Mouse (Mus musculus): ENCODE measurements around the gene Armc10.
"Not testable (repeated sequence)": the region's sequence is repeated elsewhere in the genome, so short reads cannot be mapped to it uniquely, and the experiment has no call there.

The Armc10 gene

DNA sequence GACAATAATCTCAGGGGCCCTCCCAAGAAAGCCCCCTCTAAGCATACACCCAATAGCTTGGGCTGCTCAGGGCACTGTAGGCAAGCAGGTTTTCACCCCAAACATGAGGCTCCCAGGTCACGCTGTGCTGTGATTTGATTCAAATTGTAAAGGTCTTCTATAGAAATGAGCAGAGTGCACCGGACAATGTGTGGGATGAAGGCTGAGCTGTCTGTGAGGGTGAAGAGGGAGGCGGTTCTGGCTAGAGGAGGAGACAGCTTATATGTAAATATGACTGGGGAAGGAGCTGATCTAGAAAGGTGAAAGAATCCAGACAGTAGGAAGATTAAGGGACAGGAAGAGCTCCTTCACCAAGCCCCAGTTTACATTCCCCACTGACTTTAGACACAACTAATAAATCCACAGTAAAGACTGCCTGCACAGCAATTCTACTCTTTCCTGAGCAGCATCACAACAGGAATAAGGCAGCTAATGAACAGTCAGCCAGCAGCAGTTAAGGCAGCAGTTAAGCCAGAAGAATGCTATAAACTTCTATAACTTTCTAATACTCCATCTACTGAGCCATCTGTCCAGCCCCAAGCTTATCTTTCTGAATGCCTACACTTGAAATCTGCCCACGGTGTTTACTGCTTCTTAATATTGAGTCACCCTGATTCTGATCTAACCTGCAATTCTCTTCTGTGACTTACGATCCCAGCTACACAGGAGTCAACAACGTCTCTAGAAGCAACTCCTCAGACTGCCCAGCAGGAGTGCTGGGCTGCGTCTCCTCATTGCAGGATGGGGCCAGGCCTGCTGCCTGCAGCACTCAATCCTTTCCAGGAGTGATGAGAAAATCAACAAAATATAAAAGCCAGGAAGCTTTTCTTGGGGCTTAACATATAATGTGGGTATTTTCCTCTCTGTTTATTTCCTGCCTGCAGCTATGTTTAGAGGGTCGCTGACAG is 21.9 kb downstream of the Armc10 start:
- DNase-seq (ENCODE audit: low spot score in 2 of 2): no peak

DNA sequence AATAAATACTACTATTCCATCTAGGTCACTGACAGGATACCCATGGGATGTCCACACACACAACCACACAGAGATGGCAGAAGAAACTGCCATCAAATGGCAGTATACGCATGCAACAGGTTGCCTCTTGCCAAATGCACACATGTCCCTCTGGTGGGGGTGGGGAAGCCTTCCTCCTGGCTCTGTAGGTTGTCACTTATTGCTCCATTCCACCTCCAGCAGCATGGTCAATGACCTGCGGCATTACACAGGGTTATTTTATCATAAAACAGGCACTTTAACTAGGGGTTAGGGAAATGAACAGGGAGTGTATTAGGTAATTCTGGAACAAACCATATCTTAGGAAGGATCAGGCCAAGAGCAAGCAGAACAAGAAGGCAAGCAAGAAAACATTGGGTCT is 23.7 kb downstream of the Armc10 start:
- DNase-seq (ENCODE audit: low spot score in 2 of 2): no peak

DNA sequence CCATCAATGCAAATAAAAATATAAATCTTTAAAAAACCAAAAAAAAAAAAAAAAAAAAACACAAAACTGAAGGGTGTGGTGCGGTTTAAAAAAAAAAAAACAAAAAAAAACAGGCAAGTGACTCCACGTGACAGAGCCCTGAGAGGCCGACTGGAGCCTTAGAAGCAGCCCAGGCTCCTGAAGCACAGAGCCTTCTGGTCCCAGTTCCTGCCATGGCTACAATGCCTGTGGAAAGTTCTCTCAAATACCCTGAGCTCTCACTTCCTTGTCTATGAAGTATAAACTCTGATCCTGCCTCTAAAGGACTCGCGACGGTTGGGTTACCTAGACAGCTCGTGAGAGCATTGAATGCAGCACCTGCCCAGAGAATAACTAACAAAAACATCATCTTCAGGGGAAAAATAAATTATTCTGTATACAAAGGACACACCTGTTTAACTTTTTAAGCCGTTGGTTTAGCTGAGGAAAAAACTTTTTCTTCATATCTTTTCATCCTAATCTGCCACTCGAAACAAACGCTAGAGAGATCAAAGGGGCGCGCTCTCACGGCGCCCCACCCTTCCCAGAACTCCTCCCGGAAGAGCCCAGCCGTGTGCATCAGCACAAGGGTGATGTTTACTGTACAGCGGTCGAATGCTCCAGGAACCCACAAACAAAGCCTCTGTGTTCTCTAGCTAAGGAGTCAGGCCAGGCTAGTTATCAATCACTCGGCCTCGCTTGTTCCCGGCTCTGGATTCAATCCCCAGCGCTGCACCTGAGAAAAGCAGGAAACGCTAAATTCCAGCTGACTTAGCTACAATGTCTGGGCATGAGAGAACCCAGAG is 27.4 kb downstream of the Armc10 start:
- DNase-seq (ENCODE audit: low spot score in 2 of 2): peak; percentile 21 to 46

DNA sequence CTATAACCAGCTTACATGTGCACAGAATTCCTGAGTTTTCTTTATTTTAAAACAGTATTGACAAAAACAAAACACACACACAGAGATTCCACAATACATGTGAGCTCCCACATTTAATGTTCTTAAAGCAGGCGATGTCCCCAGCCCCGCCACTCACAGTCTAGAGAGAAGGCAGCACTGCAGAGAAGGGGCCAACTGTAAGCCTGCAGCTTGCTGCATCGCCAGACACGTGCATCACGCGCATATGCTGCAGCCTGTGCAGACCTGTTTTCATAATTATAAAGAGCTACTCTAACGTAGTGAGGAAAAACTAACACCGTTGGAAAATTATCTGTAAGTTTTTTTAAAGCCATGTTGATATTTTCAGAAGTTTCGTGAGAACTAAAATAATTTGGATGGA is 28.1 kb downstream of the Armc10 start:
- no peak for DNase-seq (ENCODE audit: low spot score in 2 of 2)

DNA sequence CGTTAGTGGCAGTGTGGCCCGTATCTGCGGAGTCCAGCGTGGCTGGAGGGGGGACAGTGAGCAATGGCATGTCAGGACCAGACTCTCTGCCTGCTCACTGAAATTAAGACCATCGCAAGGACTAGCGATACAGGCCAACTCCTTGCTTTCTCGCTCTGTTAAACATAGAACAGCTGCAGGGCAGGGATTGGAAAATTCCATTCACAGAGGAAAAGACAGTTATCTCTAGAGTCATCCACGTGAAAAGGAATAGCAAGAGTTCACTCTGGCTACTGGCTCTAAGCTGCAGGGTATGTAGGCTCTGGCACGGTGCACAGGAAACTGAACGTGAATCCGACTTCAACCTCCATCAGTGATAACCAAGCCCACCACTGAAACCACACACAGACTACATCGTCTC is 29.4 kb downstream of the Armc10 start:
- DNase-seq (ENCODE audit: low spot score in 2 of 2): no peak

DNA sequence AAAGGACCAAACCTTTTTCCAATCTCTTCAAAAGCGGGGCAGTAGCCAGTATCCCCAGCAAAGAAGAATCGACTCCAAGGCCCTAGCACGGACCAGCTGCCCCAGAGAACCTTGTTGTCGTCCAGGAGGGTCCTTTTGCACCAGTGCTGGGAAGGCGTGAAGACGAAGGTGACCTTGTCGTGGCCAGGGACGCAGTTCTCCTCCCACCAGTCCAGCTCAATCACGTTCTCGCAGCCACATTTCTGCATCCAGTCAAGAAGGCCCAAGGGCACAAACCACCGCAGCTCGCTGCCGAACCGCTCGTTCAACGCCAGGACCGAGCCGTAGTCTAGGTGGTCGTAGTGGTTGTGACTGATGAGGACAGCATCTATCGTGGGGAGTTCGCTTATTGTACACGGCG is 29.9 kb downstream of the Armc10 start:
- DNase-seq (ENCODE audit: low spot score in 2 of 2): no peak

DNA sequence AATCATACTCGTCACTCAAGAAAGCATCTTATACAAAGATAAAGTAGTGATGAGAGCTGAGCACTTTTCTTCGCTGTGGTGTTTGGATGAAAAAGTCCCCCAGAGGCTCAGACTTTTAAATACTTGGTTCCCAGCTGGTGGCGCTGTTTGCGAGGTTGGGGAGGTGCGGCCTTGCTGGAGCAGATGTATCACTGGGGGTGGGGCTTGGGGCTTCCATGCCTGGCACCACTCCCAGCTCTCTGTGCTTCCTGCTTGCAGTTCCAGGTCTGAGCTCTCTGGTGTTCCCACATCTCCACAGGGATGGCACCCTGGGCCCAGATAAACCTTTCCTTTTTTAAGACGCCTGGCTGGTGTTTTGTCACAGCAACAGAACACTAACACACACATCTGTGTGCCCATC is 32.3 kb downstream of the Armc10 start:
- DNase-seq (ENCODE audit: low spot score in 2 of 2): no peak

DNA sequence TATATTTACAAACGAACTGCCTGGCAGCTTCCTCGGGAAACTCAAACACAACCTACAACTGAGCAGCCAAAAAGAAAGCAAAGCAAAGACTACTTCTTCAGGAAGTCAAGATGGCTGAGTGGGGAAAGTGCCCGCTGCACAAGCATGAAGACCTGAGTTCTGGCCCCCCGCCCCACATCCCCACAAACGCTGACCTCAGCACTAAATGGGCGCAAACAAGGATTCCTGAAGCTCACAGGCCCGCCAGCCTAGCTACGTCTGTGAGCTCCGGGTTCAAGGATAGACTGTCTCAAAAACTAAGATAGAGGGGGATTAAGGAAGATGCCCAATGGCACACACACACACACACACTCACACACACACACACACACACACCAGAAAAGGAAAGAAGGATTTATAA is 32.8 kb downstream of the Armc10 start:
- no peak for DNase-seq (ENCODE audit: low spot score in 2 of 2)

DNA sequence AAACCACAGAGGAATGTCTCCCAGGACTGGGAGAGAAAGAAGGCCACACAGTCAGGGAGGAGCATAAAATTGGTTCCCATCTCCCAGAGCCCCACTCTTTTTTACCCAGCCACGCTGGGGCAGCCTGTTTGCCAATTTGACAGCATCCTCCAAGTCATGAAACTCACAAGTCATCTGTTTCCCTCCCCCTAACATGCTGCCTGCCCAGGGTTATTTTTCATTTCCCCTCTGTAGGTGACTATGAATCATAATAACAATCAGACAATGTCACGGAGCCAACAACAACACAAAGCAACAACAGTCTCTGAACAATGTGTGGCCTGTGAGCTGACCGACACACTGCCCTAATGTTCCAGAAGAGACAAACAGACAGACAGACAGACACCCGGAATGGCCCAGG is 34.4 kb downstream of the Armc10 start:
- DNase-seq (ENCODE audit: low spot score in 2 of 2): no peak

DNA sequence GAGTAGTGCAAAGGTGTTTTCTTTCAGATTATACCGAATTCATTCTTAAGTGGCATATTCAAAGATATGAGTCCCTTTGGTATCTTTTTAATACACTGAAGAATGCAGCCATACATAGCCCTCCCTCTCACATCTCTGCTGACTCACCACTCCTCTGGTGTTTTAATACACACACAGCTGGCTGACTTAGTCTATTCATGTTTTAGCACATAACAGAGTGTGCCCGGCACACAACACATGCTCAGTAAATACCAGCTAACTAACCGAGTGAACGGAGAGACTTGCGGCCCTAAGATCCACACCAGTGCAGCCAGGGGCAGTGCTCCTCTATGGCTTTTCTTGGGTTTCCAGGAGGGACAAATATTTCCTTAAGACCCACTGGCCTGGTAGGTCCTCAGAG is 35.3 kb downstream of the Armc10 start:
- no peak for DNase-seq (ENCODE audit: low spot score in 2 of 2)

DNA sequence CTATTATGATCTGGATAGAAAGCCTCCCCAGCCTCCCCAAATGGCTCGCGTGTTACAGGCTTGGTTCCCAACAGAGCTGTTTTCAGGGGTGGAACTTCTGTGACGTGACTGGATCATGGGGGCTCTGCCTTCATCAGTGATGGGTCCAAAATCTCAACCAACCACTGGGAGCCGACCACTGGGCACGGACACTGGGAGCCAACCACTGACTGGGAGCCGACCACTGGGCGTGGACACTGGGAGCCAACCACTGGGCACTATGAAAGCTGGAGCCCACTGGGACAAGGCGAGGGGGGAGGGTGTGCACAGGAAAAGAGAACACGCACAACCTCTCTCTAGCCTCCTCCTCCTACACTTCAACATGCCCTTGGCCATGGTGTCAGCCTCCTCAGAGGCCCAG is 38.2 kb downstream of the Armc10 start:
- no peak for DNase-seq (ENCODE audit: low spot score in 2 of 2)

DNA sequence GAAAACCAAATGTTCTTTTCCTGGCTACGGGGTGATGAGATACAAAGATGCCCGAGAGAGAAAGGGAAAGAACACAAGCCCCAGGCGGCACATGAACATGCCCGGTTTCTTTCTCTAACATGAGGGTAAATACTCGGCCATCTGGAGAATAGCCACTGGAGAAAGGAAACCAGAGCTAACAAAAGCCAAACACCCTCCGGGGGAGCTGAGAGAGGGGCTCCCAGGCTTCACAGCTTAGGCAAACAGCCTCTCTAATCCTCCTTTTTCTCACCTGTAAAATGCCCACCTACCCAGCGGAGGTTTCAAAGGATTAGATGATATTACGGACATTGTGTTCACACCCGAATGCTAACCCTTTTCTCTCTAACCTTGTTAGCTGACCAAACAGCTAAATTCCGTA is 39.4 kb downstream of the Armc10 start:
- DNase-seq (ENCODE audit: low spot score in 2 of 2): no peak

DNA sequence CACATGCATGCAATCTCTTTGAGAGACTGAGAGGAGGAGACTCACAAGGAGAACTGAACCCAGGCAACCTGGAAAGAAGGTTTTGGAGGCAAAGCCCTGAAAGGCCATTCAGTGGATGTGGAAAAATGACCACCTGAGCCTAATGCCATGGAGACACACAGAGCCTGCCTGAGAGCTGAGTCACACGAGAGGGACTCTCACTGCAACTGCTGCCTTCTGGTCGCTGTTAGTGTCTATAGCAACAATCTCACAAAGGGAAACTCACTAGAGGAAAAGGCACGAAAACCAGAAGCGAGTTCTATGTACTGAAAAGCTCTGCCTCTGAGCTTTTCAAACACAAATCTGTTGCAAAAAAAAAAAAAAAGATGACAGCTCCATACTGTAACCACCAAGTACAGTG is 41.4 kb downstream of the Armc10 start:
- no peak for DNase-seq (ENCODE audit: low spot score in 2 of 2)

DNA sequence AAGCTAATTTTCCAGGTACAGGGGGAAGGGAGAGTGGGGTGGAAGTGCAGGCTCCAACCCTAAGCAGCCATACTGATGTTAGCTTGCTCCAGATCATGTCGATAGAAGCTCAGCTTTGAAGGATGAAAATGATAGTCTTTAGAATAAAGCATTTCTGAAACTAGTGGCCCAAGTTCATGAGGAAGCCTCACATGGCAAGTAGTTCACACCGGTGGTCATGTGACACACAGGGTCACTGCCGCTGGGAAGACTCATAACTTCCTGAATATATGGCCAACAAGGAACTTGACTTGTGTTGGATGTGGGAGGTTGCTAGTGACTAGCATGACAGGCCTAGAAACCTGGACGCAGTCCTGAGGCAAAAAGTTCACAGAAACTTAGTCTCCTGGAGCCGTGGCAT is 46.6 kb downstream of the Armc10 start:
- no peak for DNase-seq (ENCODE audit: low spot score in 2 of 2)

DNA sequence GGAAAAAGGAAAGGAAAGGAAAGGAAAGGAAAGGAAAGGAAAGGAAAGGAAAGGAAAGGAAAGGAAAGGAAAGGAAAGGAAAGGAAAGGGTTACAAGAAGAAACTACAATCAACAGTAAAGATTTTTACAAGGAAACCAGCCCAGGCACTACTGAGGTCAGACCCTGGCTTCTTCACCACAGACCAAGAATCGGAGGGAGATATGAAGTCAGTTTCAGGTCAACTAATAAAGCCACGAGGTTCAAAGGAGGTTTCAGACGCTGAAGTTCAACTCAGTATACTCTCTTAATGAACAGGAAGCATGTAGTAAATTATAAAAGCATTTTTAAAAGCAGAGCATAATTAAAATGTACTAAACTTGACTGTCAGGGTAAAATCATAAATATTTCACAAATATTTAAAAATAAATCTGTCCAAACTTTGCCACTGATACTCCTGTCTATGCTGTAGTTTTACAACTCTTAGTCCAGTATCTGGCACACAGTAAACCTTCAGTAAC is 47.8 kb downstream of the Armc10 start:
- DNase-seq (ENCODE audit: low spot score in 2 of 2): no peak

DNA sequence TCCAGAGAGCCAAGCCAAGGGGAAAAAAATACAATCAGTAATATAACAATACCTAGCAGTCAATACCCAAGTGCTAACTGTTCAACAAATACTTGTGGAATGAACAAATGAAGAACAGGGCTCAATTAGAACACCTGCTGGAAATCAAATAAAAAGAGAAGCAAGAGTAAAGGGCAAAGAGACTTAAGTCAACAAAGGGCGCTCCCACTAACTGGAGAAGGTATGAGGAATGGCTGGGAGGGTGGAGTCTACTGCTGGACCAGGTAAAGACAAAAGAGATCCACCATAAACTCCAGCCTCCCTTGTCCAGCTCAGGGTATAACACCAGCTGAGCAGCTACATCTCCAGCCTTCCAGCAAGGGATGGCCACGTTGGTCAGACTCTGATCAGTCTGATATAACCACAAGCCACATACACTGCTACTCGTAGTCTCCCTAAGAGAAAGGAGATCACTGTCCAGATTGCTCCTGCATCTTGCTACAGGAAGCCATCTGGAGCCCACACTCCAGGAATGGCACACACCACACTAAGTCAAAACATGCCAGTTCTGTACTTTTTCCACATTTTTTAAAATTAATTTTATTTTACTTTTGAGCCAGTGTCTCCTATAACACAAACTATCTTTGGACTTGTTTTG is 49.4 kb downstream of the Armc10 start:
- no peak for DNase-seq (ENCODE audit: low spot score in 2 of 2)

DNA sequence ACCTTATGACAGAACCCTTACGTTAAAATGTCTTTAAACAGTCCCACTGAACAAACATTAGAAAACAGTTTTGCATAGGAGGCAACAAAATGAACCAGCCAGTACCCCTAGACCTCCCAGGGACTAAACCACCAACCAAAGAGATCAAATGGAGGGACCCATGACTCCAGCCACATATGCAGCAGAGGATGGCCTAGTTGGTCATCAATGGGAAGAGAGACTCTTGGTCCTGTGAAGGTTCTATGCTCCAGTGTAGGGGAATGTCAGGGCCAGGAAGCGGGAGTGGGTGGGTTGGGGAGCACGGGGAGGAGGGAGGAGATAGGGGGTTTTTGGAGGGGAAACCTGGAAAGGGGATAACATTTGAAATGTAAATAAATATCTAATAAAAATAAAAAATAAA is 53.9 kb downstream of the Armc10 start:
- DNase-seq (ENCODE audit: low spot score in 2 of 2): not testable (repeated sequence)

DNA sequence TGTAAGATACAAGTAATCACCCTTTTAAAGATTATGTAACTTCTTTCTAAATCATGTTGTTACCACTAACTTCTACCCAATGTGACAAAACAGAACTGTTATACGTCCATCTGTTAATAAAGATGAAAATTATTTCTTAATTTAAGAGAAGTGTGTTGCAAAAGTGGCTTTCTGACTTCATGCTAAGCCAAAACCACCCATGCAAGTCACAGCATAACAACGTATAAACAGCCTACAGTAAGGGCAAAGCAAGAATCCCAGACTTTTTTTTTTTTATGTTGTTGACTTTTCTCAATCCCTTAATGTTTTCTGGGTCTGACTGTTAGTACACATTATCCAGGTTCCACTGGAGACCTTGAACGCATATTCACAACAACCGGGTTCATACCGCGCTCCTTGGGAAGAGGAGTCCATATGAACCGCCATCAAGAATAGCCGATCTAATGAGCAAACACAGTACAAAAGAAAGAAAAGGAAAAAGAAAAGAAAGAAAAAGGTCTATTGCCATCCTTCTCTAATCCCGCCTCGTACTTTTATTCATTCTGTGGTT is 54.7 kb downstream of the Armc10 start:
- DNase-seq (ENCODE audit: low spot score in 2 of 2): no peak

DNA sequence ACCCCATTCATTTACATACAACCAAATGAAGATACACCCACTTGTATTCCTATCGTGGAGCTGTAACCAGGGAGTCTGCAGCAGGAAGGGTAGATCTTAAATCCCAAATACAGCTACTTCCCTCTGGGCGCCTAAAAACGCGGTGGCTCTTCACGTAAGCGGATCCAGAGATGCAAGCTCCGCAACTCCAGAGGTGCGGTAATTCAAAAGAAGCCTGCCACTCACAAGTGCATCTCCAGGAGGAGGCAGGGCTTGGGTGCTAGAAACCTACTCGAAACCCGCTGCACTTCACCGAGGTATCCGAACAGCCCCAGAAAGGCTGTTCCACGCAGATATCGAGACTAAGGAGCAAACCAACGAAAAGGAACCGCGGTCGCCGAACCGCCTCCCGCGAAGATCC is 55.3 kb downstream of the Armc10 start:
- no peak for DNase-seq (ENCODE audit: low spot score in 2 of 2)

DNA sequence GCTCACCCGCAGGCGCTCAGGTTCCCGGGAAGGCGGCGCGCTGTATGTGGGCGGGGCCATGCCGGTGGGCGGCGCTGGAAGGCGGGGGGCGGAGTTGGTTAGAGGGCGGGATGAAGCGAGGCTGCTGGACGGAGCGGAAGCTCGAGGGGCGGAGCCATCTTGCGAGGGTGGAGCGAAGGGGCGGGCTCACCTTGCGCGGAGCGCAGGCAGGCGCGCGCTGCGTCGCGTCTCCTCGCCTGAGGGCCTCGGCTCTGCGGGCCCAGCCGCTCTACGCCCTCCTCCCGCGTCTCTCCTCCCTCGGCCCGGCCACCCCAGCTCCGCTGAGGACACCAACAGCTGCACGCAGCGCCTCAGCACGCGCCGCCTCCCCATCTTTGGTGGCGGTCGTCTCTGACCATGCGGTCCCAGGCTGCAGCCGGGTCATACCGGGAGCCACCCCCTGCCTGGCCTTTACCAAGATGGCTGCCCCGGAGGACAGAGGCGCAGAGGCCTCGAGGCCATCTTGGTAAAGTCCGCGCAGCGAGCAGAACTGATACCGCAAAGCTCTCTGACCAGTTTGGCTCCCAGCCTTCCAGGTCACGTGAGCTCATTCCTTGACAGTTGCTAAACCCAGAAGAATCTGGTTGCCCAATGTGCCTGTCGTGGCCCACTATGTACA is 55.9 kb downstream of the Armc10 start, which contains the start of gene Napepld:
Gene Napepld, minus strand, starts transcription at position 46 of the 658 bp plus-strand sequence.
- DNase-seq (ENCODE audit: low spot score in 2 of 2): peak; percentile 98 to 99

DNA sequence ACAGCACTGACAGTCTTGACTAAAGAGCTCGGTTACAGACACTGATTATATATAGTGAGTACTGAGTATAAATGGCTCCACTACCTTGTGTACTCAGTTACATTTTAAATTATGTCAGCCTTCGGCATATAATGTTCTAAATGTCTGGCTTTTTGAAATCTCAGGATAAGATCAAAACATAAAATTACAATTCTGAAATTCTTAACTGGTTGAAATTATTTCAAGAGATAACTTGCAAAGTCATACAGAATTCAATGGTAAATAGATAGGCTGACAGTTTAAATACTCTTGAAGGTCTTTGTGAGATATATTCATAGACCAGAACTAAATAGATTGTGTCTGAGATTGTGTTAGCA is 56.4 kb downstream of the Armc10 start:
- no peak for DNase-seq (ENCODE audit: low spot score in 2 of 2)
